Mouse (Mus musculus) CH12.LX (cell line): Measurements from ENCODE around the gene Ep300. TPM values are rescaled to one million over a fixed set of nuclear protein-coding genes. Genes with fewer than 3 reads are reported as not detected.
"Not testable (repeated sequence)": the region's sequence is repeated elsewhere in the genome, so short reads cannot be mapped to it uniquely, and the experiment has no call there.

Experiments
- DNase-seq: peaks from one replicate; pipeline ENCODE4 v3.0.0-alpha.2; 2013; ENCODE audit errors: extremely low read depth
- H3K27ac ChIP-seq: 2 replicates; pipeline ENCODE4 v1.5.1; 2012; ENCODE audit warnings: low read depth, mild to moderate bottlenecking, control low read depth, moderate library complexity; ENCODE audit not compliant: insufficient read depth
- H3K27me3 ChIP-seq: replicated peaks from 2 replicates; pipeline ENCODE3; 2012; ENCODE audit warnings: inconsistent platforms
- H3K36me3 ChIP-seq, 2 experiments: replicated peaks in 1 of 2; 2 replicates each; pipeline versions ENCODE3 to v1.6.1; 2012; ENCODE audit warnings: inconsistent platforms in 1 of 2, low read length in 1 of 2, mild to moderate bottlenecking in 1 of 2, mixed read lengths in 1 of 2, moderate library complexity in 1 of 2; ENCODE audit not compliant: control insufficient read depth in 1 of 2, insufficient read depth in 1 of 2
- H3K4me1 ChIP-seq, 2 experiments: 2 replicates each; pipeline ENCODE4 v1.6.1; 2012; ENCODE audit warnings: inconsistent platforms in 1 of 2, moderate library complexity in 1 of 2; ENCODE audit not compliant: insufficient read depth in 2 of 2, control insufficient read depth in 1 of 2
- H3K4me2 ChIP-seq: 2 replicates; pipeline ENCODE4 v1.6.1; 2012; ENCODE audit warnings: low read depth, mild to moderate bottlenecking, control low read depth; ENCODE audit not compliant: poor library complexity, insufficient read depth, severe bottlenecking
- H3K4me3 ChIP-seq, 3 experiments: fragments of 150-350 bp in 1 of 3; sonication (generic) in 1 of 3; replicated peaks in 1 of 3; 2 replicates each; pipeline versions ENCODE3 to v1.5.1; 2011 to 2012; ENCODE audit warnings: low read depth in 2 of 3, low read length in 2 of 3, mild to moderate bottlenecking in 2 of 3, moderate library complexity in 2 of 3, control low read depth in 1 of 3, improper control_type of control experiment in 1 of 3, inconsistent platforms in 1 of 3, mixed read lengths in 1 of 3; ENCODE audit not compliant: poor library complexity in 1 of 3
- H3K79me2 ChIP-seq: replicated peaks from 2 replicates; pipeline ENCODE4 v1.6.1; 2012; ENCODE audit warnings: mild to moderate bottlenecking, moderate library complexity; ENCODE audit not compliant: control insufficient read depth, poor library complexity, insufficient read depth, severe bottlenecking; ENCODE audit errors: extremely low read depth
- H3K9ac ChIP-seq: 2 replicates; pipeline ENCODE4 v1.6.1; 2012; ENCODE audit warnings: low read depth, mild to moderate bottlenecking, control low read depth, moderate library complexity; ENCODE audit not compliant: insufficient read depth
- H3K9me3 ChIP-seq: replicated peaks from 2 replicates; pipeline ENCODE3; 2012; ENCODE audit warnings: low read length, inconsistent platforms, mixed read lengths
- CTCF ChIP-seq, 2 experiments: IDR thresholded peaks in 1 of 2; conservative IDR thresholded peaks in 1 of 2; 2 replicates each; pipeline ENCODE4 v1.5.1; 2011 to 2012; ENCODE audit warnings: low read depth in 2 of 2, low read length in 2 of 2, improper control_type of control experiment in 1 of 2, inconsistent platforms in 1 of 2, mild to moderate bottlenecking in 1 of 2, moderate library complexity in 1 of 2
- GABPA ChIP-seq: IDR thresholded peaks from 2 replicates; pipeline ENCODE4 v1.6.1; 2012; ENCODE audit warnings: low read depth, low read length, improper control_type of control experiment, inconsistent platforms; ENCODE audit not compliant: insufficient replicate concordance
- PAX5 ChIP-seq: IDR thresholded peaks from 2 replicates; pipeline ENCODE4 v1.6.1; 2012; ENCODE audit warnings: low read length, inconsistent platforms, mixed read lengths
- POLR2A ChIP-seq: IDR thresholded peaks from 2 replicates; pipeline ENCODE4 v1.6.1; 2011; ENCODE audit warnings: low read depth, mild to moderate bottlenecking, improper control_type of control experiment, low read length
- SIN3A ChIP-seq: IDR thresholded peaks from 2 replicates; pipeline ENCODE4 v1.6.1; 2012; ENCODE audit warnings: low read length, improper control_type of control experiment, inconsistent platforms
- TBP ChIP-seq: conservative IDR thresholded peaks from 2 replicates; pipeline ENCODE4 v1.6.1; 2011; ENCODE audit warnings: low read depth, low read length, improper control_type of control experiment
- ZMIZ1 ChIP-seq: IDR thresholded peaks from 2 replicates; pipeline ENCODE4 v1.6.1; 2012; ENCODE audit warnings: low read depth, mild to moderate bottlenecking, inconsistent platforms, low read length, improper control_type of control experiment
- dilution Hi-C: fragments of 300-500 bp; cut with MboI; formaldehyde crosslinking; loops from 2 replicates; pipeline ENCODE4 v1.14.3; 2020; ENCODE audit warnings: low sequenced_read_pairs; ENCODE audit not compliant: extremely low pct_unique_long_range_greater_than_20kb, extremely low pct_ligation_motif_present
- in situ Hi-C: fragments of 300-500 bp; cut with MboI; formaldehyde crosslinking; loops from 3 replicates; pipeline ENCODE4 v1.14.3; 2019; ENCODE audit warnings: low sequenced_read_pairs, low pct_ligation_motif_present, low pct_unique_long_range_greater_than_20kb, mixed read lengths
- polyA plus RNA-seq: library from polyadenylated mRNA; unstranded; fragments of >175 nt; gene quantifications from 2 replicates; pipeline ENCODE4 v1.2.1, GENCODE M21; 2012; ENCODE audit warnings: low read depth; ENCODE audit not compliant: insufficient read length
- total RNA-seq, 2 experiments: library from RNA; depleted of rRNA; stranded (reverse); fragments of 300-350 nt in 1 of 2; fragments of >200 nt in 1 of 2; gene quantifications; 2 replicates each; pipeline ENCODE4 v1.2.3; 2012 to 2014

The Ep300 gene
- total and polyA plus RNA-seq, 3 experiments: 5.9 to 33.2 (median 17.4) TPM

GRCm38 (mm10) chr15:81700601-81701000 is 115.5 kb downstream of the Ep300 start:
- Histone ChIP-seq H3K4me2 (no peak overlapping the region), H3K4me3 (no peak overlapping the region), H3K79me2 (no peaks in the 10 kb centered on the region), H3K9ac (no peak overlapping the region), H3K4me1 (peaks cover 6 to 8% of the 10 kb centered on the region in 2 experiments)
- dilution Hi-C loops: no loop called here
- DNase-seq: no peak
- TF ChIP-seq GABPA (no peak), SIN3A (no peak), ZMIZ1 (no peak), PAX5 (no peak), TBP (no peak), POLR2A (no peak)
- TF ChIP-seq, all 38 proteins: peak for 0
- H3K9me3 ChIP-seq: no peaks in the 10 kb centered on the region
- H3K27ac ChIP-seq: no peak overlapping the region
- H3K36me3 ChIP-seq: peaks cover 28 to 37% of the 10 kb centered on the region in 2 experiments
- H3K27me3 ChIP-seq: peaks cover 2% of the 10 kb centered on the region
- in situ Hi-C loops: loop anchor here (25.0 kb wide), 1 partner anchor 212 kb away; no protein-coding TSS in a partner anchor

- H3K9me3 ChIP-seq, H3K79me2 ChIP-seq, DNase-seq, H3K4me3 ChIP-seq, H3K9ac ChIP-seq, H3K4me1 ChIP-seq, H3K4me2 ChIP-seq, H3K27ac ChIP-seq, dilution Hi-C loops, H3K27me3 ChIP-seq: not testable (repeated sequence)
- peaks cover 36 to 44% of the 10 kb centered on the region in 2 experiments for H3K36me3 ChIP-seq
- in situ Hi-C loops: loop anchor here (25.0 kb wide), 1 partner anchor 211 kb away; no protein-coding TSS in a partner anchor
- TF ChIP-seq CTCF (conservative IDR thresholded peaks at IDR 0.05 in 1 of 2, IDR thresholded peaks at IDR 0.05 in 1 of 2; ENCODE audit: low read depth in 2 of 2, low read length in 2 of 2): peak in 1 of 2 experiments; percentile 23; a peak in 1 of 4 replicates
Measured at GRCm38 (mm10) chr15:81701350-81701749, 116.2 kb downstream of the Ep300 start.

Other genes starting within 250 kb of the Ep300 start
- gene Slc25a17, start 224.5 kb upstream of the Ep300 start, total RNA-seq (2012; rRNA removed): 46.0 and 48.0 TPM in 2 replicates
- gene Slc25a17, start 224.5 kb upstream of the Ep300 start, total RNA-seq (2014; rRNA removed): 99.4 and 100 TPM in 2 replicates
- 69.6 and 76.9 TPM in 2 replicates for gene Slc25a17, start 224.5 kb upstream of the Ep300 start, polyA plus RNA-seq
- 192 and 231 TPM in 2 replicates for gene St13, start 185.3 kb upstream of the Ep300 start, total RNA-seq (2012; rRNA removed)
- gene St13, start 185.3 kb upstream of the Ep300 start, total RNA-seq (2014; rRNA removed): 208 and 231 TPM in 2 replicates
- 646 and 822 TPM in 2 replicates for gene St13, start 185.3 kb upstream of the Ep300 start, polyA plus RNA-seq
- gene Xpnpep3, start 185.2 kb upstream of the Ep300 start, total RNA-seq (2012; rRNA removed): 5.2 and 6.3 TPM in 2 replicates
- gene Xpnpep3, start 185.2 kb upstream of the Ep300 start, total RNA-seq (2014; rRNA removed): 4.3 TPM in 2 replicates
- 6.0 TPM in 2 replicates for gene Xpnpep3, start 185.2 kb upstream of the Ep300 start, polyA plus RNA-seq
- not detected in 2 replicates for gene Dnajb7, start 177.1 kb upstream of the Ep300 start, total RNA-seq (2012; rRNA removed)
- not detected in 2 replicates for gene Dnajb7, start 177.1 kb upstream of the Ep300 start, total RNA-seq (2014; rRNA removed)
- not detected in 2 replicates for gene Dnajb7, start 177.1 kb upstream of the Ep300 start, polyA plus RNA-seq
- gene Rbx1, start 119.1 kb upstream of the Ep300 start, total RNA-seq (2012; rRNA removed): 238 and 249 TPM in 2 replicates
- 177 and 178 TPM in 2 replicates for gene Rbx1, start 119.1 kb upstream of the Ep300 start, total RNA-seq (2014; rRNA removed)
- gene Rbx1, start 119.1 kb upstream of the Ep300 start, polyA plus RNA-seq: 151 and 184 TPM in 2 replicates
- gene L3mbtl2, start 78.5 kb downstream of the Ep300 start, total RNA-seq (2012; rRNA removed): 29.7 and 40.8 TPM in 2 replicates
- 26.4 and 29.2 TPM in 2 replicates for gene L3mbtl2, start 78.5 kb downstream of the Ep300 start, total RNA-seq (2014; rRNA removed)
- 37.3 and 40.0 TPM in 2 replicates for gene L3mbtl2, start 78.5 kb downstream of the Ep300 start, polyA plus RNA-seq
- 0.17 and 0.21 TPM in 2 replicates for gene Chadl, start 111.9 kb downstream of the Ep300 start, total RNA-seq (2012; rRNA removed)
- gene Chadl, start 111.9 kb downstream of the Ep300 start, total RNA-seq (2014; rRNA removed): not detected in 2 replicates
- gene Chadl, start 111.9 kb downstream of the Ep300 start, polyA plus RNA-seq: 0.40 and 0.51 TPM in 2 replicates
- 19.7 and 20.4 TPM in 2 replicates for gene Zc3h7b, start 159.7 kb downstream of the Ep300 start, total RNA-seq (2012; rRNA removed)
- gene Zc3h7b, start 159.7 kb downstream of the Ep300 start, total RNA-seq (2014; rRNA removed): 7.9 and 8.4 TPM in 2 replicates
- gene Zc3h7b, start 159.7 kb downstream of the Ep300 start, polyA plus RNA-seq: 37.2 and 43.1 TPM in 2 replicates
- 180 and 227 TPM in 2 replicates for gene Rangap1, start 160.2 kb downstream of the Ep300 start, total RNA-seq (2012; rRNA removed)
- gene Rangap1, start 160.2 kb downstream of the Ep300 start, total RNA-seq (2014; rRNA removed): 128 and 130 TPM in 2 replicates
- 207 and 213 TPM in 2 replicates for gene Rangap1, start 160.2 kb downstream of the Ep300 start, polyA plus RNA-seq
- 12.8 and 14.9 TPM in 2 replicates for gene Tef, start 217.1 kb downstream of the Ep300 start, total RNA-seq (2012; rRNA removed)
- gene Tef, start 217.1 kb downstream of the Ep300 start, total RNA-seq (2014; rRNA removed): 14.4 and 14.7 TPM in 2 replicates
- 15.8 and 17.2 TPM in 2 replicates for gene Tef, start 217.1 kb downstream of the Ep300 start, polyA plus RNA-seq